Mouse (Mus musculus): Measurements from ENCODE around the gene Kctd7. TPM values are rescaled to one million over a fixed set of nuclear protein-coding genes. Genes with fewer than 3 reads are reported as not detected.

Kctd7 gene
- total RNA-seq (2021), result 10 to 100 TPM; 13.2 to 13.8 TPM
- long read RNA-seq, experiment 1, full-length matches to known transcripts, result 23 of 28 reads
- long read RNA-seq, experiment 1, partial matches to known transcripts, result 0 of 28 reads
- long read RNA-seq, experiment 1, other reads (novel, unspliced or antisense), result 5 of 28 reads
- long read RNA-seq, experiment 2, full-length matches to known transcripts, result 11 of 14 reads
- long read RNA-seq, experiment 2, partial matches to known transcripts, result 1 of 14 reads
- long read RNA-seq, experiment 2, other reads (novel, unspliced or antisense), result 2 of 14 reads

- intact Hi-C loops (cut with DNase I), result loop anchor here (5.0 kb wide), 1 partner anchor 117 kb away; the partner anchor contains the start of genes Asl and Crcp
- Histone ChIP-seq H3K27ac (peak within 1 kb of the TSS; percentile 87), H3K4me3 (peak within 1 kb of the TSS; percentile 95)
- peak; percentile 92 to 95 for DNase-seq (ENCODE audit: extremely low spot score in 1 of 2, low spot score in 2 of 2)
- peak; percentile 24; the same call in 1 of the 2 replicates for TF ChIP-seq CTCF (IDR thresholded peaks at IDR 0.05)
Measured at GRCm38 (mm10) chr5:130144334-130145312, at the start of gene Kctd7. Kctd7 (plus strand) TSS chr5:130144861.

GRCm38 (mm10) chr5:130096754-130097153, 47.9 kb upstream of the Kctd7 start:
- no peak overlapping the region for H3K27ac ChIP-seq
- intact Hi-C loops (cut with DNase I), result no loop called here
- H3K4me3 ChIP-seq, result no peak overlapping the region
- no peak; the same call in none of the 2 replicates for TF ChIP-seq CTCF (IDR thresholded peaks at IDR 0.05)
- no peak for DNase-seq (ENCODE audit: extremely low spot score in 1 of 2, low spot score in 2 of 2)

DNA sequence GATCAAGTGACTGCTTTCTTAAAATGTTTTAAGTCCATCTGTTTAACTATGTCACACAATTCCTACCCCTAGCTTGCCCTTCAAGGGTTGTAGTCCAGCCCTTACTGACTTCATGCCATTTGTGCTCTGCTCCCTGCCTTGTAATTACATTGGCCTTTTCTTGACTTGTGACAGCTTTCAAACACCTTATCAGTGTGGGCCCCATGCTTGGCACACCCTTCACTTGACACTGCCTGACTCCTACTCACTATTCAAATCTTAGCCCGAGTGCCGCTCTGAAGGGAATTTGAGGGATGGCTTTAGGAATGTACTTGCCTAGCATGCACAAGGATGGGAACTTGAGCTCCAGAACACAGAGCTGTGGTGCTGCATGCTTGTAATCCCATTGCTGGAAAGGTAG, 46.8 kb upstream of the Kctd7 start:
- H3K4me3 ChIP-seq, result no peak overlapping the region
- intact Hi-C loops (cut with DNase I), result no loop called here
- no peak overlapping the region for H3K27ac ChIP-seq
- no peak for TF ChIP-seq CTCF (IDR thresholded peaks at IDR 0.05)
- DNase-seq (ENCODE audit: extremely low spot score in 1 of 2, low spot score in 2 of 2), result no peak

DNA sequence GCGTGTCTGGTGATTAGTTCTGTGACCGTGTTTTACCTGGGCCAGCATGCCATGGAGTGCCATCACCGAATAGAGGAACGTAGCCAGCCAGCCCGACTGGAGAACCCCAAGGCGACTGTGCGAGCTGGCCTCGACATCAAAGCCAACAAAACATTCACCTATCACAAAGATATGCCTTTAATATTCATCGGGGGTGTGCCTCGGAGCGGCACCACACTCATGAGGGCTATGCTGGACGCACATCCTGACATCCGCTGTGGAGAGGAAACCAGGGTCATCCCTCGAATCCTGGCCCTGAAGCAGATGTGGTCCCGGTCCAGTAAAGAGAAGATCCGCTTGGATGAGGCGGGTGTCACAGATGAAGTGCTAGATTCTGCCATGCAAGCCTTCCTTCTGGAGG, 42.9 kb upstream of the Kctd7 start:
- no peak for DNase-seq (ENCODE audit: extremely low spot score in 1 of 2, low spot score in 2 of 2)

GRCm38 (mm10) chr5:130109348-130109747, 35.3 kb upstream of the Kctd7 start:
- no peak for TF ChIP-seq CTCF (IDR thresholded peaks at IDR 0.05)
- no peak for DNase-seq (ENCODE audit: extremely low spot score in 1 of 2, low spot score in 2 of 2)
- H3K27ac ChIP-seq, result no peak overlapping the region
- intact Hi-C loops (cut with DNase I), result no loop called here
- H3K4me3 ChIP-seq, result no peak overlapping the region

More for the DNA sequence above, 42.9 kb upstream of the Kctd7 start:
- no peak overlapping the region for H3K4me3 ChIP-seq
- no peak overlapping the region for H3K27ac ChIP-seq
- no peak for TF ChIP-seq CTCF (IDR thresholded peaks at IDR 0.05)
- intact Hi-C loops (cut with DNase I), result no loop called here

GRCm38 (mm10) chr5:130110632-130111464, 33.8 kb upstream of the Kctd7 start:
- intact Hi-C loops (cut with DNase I), result no loop called here
- no peak overlapping the region for H3K4me3 ChIP-seq
- no peak for TF ChIP-seq CTCF (IDR thresholded peaks at IDR 0.05)
- peak overlapping the region; percentile 48; the same call in 1 of the 2 replicates for H3K27ac ChIP-seq
- DNase-seq (ENCODE audit: extremely low spot score in 1 of 2, low spot score in 2 of 2), result no peak

GRCm38 (mm10) chr5:130112653-130113052, 32.0 kb upstream of the Kctd7 start:
- intact Hi-C loops (cut with DNase I), result no loop called here
- no peak overlapping the region for H3K4me3 ChIP-seq
- no peak overlapping the region for H3K27ac ChIP-seq
- DNase-seq (ENCODE audit: extremely low spot score in 1 of 2, low spot score in 2 of 2), result no peak
- TF ChIP-seq CTCF (IDR thresholded peaks at IDR 0.05), result no peak

DNA sequence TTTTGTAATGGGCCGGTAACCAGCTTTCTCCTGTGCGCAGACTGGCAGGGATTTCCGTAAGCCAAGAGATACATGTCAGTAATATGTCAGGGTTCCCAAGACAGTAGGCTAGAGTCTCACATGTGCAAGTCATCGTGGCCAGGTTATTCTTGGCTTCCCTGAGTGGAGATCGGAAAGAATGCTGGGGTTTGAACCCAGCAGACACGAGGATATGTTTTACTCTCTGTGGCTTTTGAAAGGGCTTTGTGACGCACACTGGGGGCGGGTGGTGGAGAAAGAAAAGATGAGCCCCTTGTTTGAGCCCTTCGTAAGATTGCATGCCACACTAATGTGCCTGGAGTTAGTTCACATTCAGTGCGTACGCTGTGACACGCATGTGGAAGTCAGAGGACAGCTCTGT, 28.5 kb upstream of the Kctd7 start:
- intact Hi-C loops (cut with DNase I), result no loop called here
- DNase-seq (ENCODE audit: extremely low spot score in 1 of 2, low spot score in 2 of 2), result no peak
- Histone ChIP-seq H3K27ac (peak overlapping the region; percentile 53; the same call in 1 of the 2 replicates), H3K4me3 (no peak overlapping the region)
- no peak for TF ChIP-seq CTCF (IDR thresholded peaks at IDR 0.05)

- TF ChIP-seq CTCF (IDR thresholded peaks at IDR 0.05), result no peak
- no peak overlapping the region for H3K27ac ChIP-seq
- intact Hi-C loops (cut with DNase I), result no loop called here
- no peak overlapping the region for H3K4me3 ChIP-seq
- DNase-seq (ENCODE audit: extremely low spot score in 1 of 2, low spot score in 2 of 2), result no peak
Measured at GRCm38 (mm10) chr5:130116857-130117256, 27.8 kb upstream of the Kctd7 start.

DNA sequence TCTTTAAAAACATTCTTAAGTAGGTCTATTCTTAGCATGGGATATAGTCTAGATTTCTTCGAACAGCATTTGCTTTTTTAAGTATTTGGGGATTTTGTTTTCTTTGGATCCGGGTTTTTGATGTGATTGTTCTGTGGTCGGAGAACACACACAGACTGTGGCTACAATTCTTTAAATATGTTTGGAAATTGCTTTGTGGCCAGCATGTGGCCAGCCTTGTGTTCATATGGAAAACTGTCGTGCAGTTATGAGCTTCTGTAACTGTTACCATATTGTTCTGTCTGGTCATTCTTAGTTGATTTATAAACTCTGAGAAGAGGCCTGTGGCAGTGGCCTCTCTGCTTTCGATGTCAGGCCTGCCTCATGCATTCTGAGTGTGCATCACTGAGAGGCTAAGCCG, 26.7 kb upstream of the Kctd7 start:
- intact Hi-C loops (cut with DNase I), result no loop called here
- no peak for TF ChIP-seq CTCF (IDR thresholded peaks at IDR 0.05)
- DNase-seq (ENCODE audit: extremely low spot score in 1 of 2, low spot score in 2 of 2), result no peak
- H3K27ac ChIP-seq, result no peak overlapping the region
- no peak overlapping the region for H3K4me3 ChIP-seq

GRCm38 (mm10) chr5:130119236-130119635, 25.4 kb upstream of the Kctd7 start:
- DNase-seq (ENCODE audit: extremely low spot score in 1 of 2, low spot score in 2 of 2), result no peak
- Histone ChIP-seq H3K4me3 (no peak overlapping the region), H3K27ac (no peak overlapping the region)
- intact Hi-C loops (cut with DNase I), result no loop called here
- TF ChIP-seq CTCF (IDR thresholded peaks at IDR 0.05), result no peak
